Mouse (Mus musculus): ENCODE data around the gene Lrrc20.

DNA sequence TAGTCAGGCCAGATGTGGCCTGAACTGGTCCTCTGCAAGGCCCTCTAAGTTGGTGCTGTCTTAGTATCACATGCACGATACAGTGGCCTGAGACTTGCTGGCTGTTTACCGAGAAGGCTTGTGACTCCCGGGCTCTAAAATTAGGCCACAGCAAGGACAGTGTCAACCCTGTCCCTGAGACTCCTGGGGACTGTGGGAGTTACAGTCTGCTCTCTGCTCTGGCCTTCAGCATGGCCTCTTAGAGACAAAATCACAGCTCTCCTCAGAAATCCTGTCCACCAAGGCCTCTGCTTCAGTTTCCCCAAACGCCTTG is 152.3 kb downstream of the Lrrc20 start:
- TF ChIP-seq EP300 (optimal IDR thresholded peaks at IDR 0.05) (no peak), CTCF (IDR thresholded peaks at IDR 0.05; ENCODE audit: low read depth) (no peak)
